Comparison of ENCODE assay signal across 13 mouse cellular contexts in genomic region chr15:97404483-97404882, GRCm38 (mm10).
"Had no signal": no experiment of that assay in that cellular context is flagged by ENCODE, and none has a peak within 500 bp of the region (broad histone marks: within the 10 kb centered on the region; RNA-seq: fewer than 3 reads in every experiment).

No protein-coding gene starts in this region.

- ATAC-seq: intestine, postnatal 0 days; lung, postnatal 0 days had no signal

- H3K9ac ChIP-seq: limb, embryonic 13.5 days; lung, embryonic 14.5 days had no signal

- H3K27me3 ChIP-seq: limb, embryonic 13.5 days had no signal

- DNase-seq: kidney, adult 2 months; kidney, postnatal 36 days; lung, embryonic 14.5 days; midbrain, embryonic 14.5 days; right cerebral cortex, postnatal 14 days; right cerebral cortex, postnatal 4 days; thymus, postnatal 25 days had no signal

- H3K4me1 ChIP-seq: limb, embryonic 10.5 days had no signal

- H3K36me3 ChIP-seq: limb, embryonic 10.5 days; limb, embryonic 13.5 days had no signal

- H3K4me3 ChIP-seq: limb, embryonic 10.5 days; limb, embryonic 13.5 days had no signal

- H3K27ac ChIP-seq: kidney, postnatal 0 days; limb, embryonic 10.5 days; limb, embryonic 13.5 days; macrophage had no signal

- H3K9me3 ChIP-seq: limb, embryonic 10.5 days; limb, embryonic 13.5 days had no signal

- H3K4me2 ChIP-seq: limb, embryonic 13.5 days; lung, embryonic 14.5 days had no signal
